Mouse (Mus musculus) MEL-GATA-1-ER (cell line): ENCODE data around the gene Tmem121b.
A peak's percentile ranks its signal among the peaks of the same experiment; 100 is the strongest.

Experiments
- DNase-seq: peaks from one replicate; pipeline ENCODE4 v3.0.0-alpha.2; 2012; ENCODE audit warnings: low read depth; ENCODE audit errors: extremely low read depth

The Tmem121b gene

DNA sequence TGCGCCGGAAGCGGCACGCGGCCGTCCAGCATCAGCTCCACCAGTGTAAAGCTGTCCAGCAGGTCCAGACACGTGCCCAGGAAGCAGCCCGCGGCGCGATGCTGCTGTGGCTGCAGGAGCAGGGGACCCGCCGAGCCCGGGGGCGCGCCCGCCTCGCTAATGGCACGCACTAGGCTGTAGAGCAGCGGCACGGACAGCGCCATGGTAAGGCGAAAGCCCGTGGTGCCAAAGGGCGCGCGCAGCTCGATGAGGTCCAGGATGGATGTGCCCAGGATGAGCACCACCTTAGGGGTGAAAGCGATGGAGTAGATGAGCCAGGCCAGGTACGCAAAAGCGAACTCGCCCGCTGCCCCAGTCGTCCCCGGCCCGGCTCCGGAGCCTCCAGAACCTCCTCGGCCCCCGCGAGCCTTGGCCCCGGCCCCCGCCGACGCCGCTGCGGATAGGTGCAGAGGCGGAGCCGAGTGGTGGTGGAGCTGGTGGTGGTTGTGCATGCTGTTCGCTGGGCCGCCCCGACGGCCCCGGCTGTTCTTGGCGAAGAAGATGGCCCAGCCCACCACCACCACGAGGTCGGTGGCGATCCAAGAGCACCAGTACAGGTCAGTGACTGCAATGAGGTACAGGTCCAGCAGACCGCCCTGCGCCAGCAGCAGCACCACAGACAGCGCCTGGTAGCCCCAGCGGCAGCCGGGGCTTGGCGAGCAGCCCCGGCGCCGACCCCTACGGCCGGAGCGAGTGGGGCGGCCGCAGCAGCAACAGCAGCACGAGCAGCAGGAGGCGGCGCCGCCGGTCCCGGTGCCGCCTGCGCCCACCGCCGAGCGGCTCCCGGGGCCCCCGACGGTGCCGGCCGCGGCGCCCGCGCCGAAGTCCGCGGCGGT is 871 bp downstream of the Tmem121b start:
- DNase-seq, result no peak

DNA sequence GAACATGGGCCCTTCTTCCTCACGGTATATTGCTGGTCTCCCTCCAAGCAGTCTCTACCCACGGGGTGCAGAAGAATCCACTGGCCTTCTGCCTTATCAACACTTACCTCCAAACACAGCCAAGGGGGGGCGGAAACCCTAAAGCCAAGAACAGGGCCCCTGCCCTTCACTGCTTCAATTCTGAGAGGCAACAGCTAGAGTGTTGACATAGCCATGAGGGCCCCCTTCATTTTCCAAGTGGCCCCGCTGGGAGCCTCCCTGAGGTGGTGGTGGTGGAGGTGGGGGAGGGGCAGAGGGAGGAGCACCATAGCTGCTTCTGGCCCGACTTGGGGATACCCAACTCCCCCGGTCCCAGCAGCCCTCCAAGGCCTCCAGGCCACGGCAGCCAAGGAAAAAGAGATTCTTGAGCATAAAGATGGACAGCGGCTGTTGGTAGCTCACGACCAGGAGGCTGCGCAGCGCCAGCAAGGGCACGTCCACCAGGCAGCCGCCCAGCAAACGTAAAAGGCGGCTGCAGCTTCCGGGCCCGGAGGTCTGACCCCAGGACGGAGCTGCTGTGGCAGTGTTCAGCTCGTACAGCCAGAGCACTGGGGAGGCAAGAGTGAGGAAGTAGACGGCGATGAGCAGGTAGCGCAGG is 1.6 kb downstream of the Tmem121b start:
- no peak for DNase-seq

DNA sequence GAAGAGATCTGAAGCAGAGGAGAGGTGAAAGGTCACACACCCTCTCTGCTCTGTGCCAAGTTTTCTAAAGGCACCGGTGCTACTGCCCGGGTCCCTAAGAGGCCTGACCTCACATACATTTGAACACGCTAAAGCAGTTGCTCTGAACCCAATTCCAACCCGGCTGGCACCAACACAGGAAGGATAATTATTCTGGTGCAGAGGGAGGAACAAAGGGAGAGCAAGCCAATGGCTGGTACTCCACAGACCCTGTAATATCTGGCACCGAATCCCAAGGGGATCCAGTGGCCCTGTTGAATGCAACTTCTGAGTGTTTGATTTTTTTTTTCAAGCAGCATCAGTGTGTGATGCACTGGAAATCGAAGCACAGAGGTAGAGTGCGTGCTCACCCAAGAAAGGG is 2.5 kb downstream of the Tmem121b start:
- no peak for DNase-seq

DNA sequence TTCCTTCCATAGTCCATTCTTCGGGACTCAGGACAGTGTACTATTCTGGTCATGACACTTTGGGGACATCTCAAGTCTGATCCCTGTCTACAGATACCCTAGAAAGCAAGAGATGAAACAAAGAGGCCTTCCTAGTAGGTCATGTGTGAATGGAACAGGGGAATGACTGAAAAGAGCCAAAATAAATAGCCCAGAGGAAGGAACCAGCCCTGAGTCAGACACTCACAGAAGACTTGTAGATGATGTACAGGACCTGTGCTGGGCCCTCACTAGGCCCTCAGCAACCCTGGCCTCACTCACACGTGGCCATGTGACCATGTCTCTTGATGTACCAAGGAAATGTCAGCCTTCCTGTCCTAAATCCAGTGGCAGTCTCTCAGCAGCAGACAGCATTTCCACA is 4.1 kb downstream of the Tmem121b start:
- DNase-seq, result no peak

DNA sequence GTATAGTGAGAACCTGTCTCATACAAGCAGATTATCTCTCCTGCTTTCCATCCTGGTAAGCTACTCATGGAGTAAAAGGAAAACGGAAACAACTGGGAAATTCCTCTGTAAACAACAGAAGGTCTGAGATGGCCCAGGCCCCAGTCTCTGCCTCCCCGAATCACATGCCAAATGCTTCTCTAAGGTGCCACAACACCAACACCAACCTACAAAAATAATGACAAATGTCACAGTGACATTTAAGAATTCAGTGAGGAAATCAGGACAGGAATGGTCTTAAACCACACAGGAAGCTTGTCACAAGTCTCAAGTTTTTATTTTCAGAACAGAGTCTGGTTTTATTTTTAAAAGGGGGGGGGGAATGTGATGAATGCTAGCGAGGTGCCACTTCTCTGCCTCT is 5.0 kb downstream of the Tmem121b start:
- no peak for DNase-seq

DNA sequence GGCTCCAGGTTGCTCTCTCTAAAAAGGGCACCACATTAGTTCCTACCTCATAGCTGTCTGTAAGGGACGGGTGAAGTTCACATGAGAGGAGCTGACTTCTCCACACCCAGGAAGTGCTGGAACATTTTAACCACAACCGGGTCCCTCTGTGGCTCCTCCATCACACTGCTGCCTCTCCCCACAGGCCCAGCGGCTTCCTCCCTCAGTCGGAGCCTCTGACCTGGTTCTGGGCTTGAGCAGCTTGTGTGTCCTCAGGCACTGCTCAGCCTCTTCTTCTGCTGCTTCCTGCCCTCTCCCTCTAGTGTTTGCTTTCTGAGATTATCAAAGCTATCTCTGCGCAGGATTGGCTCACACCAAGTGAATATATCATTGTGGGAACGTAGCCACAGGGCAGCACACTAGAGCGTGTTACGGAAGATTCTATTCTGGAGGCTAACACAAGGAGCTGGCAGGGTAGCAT is 7.5 kb downstream of the Tmem121b start:
- DNase-seq, result no peak

DNA sequence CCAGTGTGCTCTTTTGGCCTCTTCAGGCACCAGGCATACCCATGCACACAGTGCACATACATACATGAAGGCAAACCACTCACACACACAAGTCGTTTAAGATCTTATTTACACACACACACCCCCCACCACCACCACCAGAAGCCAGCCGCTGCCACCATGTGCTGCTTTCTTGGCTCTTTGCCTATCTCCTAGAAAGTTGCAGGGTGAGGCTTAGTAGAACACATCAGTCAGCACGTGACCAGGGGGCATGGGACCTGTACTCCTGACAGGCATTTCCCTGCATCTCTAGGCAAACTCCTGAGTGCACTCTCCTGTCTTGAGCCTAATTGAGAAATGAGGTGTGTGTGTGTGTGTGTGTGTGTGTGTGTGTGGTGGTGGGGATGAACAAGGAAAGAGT is 8.6 kb downstream of the Tmem121b start:
- peak; percentile 60 for DNase-seq

DNA sequence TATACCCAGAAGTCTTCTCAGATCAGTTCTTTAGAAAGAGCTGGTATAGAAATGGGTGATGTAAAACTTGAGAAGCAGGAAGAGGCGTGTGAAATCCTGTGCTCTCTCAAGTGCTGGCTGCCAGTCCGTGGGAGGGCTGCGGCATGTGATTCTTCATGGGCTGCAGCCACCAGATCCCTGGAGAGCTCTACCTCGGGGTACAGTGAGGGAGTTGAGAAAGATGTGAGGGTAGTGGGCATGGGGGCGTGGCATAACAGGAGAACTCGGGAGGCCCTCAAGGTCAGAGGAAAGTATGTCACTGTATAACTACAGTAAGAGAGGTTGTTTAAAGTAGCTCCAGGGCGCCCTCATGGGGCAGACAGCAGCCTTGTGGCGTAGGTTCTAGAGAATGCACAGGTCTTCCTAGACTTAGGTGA is 10.4 kb downstream of the Tmem121b start:
- DNase-seq, result no peak

DNA sequence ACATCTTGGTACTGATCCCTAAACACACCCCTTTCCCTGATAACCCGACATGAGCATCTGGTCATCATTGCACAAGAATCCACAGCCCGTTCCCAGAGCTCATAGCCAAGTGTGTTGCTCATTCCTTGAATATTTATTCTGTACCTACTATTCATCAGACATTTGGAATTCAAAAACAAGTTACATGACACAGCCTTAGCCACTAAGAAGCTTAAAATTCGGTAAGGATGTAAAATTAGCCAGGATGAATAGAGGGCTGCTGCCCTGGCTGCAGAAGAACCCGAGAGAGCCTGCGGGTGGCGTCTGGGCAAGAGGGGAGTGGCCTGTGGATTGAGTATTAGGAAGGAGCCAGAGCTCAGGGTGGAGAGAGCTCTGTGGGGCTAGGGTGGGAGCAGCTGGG is 10.9 kb downstream of the Tmem121b start:
- no peak for DNase-seq

DNA sequence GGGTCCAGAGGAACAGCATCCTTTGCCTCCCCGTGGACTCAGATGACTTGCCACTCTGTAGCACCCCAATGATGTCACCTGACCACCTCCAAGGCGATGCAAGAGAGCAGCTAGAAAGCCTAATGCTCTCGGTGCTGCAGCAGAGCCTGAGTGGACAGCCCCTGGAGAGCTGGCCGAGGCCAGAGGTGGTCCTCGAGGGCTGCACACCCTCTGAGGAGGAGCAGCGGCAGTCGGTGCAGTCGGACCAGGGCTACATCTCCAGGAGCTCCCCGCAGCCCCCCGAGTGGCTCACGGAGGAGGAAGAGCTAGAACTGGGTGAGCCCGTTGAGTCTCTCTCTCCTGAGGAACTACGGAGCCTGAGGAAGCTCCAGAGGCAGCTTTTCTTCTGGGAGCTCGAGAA is 11.6 kb downstream of the Tmem121b start:
- no peak for DNase-seq

DNA sequence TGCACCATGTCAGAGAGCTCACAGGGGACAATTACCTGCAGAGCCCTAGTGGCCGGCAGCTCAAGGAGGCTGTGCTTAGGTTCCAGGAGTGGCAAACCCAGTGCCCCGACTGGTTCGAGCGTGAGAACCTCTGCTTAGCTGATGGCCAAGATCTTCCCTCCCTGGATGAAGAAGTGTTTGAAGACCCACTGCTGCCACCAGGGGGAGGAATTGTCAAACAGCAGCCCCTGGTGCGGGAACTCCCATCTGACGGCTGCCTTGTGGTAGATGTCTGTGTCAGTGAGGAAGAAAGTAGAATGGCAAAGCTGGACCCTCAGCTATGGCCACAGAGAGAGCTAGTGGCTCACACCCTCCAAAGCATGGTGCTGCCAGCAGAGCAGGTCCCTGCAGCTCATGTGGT is 12.1 kb downstream of the Tmem121b start:
- DNase-seq, result no peak

DNA sequence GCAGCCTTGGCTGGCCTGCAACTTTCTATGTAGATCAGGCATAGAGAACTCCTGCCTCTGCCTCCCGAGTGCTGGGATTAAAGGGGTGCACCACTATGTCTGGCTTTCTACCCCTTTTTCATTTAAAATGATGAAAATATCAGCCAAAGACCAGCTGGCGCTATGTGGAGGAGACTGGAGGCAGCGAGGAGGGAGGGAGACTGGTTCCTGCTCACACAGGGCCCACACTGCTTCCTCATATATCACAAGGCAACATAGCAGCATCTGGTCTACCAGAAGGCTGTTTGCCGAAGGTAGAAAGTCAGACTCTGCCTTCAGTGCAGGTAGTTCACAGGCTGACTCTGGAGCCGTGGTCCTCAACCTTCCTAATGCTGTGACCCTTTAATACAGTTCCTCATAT is 13.2 kb downstream of the Tmem121b start:
- DNase-seq, result no peak

DNA sequence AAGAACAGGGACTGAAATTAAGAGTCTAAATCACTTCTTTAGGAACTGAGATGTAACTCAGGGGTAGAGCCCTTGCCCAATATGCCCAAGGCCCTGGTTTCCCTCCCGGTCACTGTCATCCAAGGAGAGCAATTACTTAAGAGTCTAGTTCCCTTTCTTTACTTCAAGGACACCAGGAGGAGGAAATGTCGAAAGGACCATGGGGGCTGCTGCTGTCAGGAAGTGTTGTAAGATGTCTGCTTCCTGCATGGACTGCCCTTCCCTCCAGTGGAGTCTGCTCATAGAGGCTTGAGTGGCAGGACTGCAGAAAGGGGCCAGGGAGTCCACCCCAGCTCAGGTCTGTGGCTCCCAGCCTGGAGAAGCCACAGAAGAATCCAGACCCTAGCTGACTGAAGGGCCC is 14.3 kb downstream of the Tmem121b start:
- DNase-seq, result no peak

DNA sequence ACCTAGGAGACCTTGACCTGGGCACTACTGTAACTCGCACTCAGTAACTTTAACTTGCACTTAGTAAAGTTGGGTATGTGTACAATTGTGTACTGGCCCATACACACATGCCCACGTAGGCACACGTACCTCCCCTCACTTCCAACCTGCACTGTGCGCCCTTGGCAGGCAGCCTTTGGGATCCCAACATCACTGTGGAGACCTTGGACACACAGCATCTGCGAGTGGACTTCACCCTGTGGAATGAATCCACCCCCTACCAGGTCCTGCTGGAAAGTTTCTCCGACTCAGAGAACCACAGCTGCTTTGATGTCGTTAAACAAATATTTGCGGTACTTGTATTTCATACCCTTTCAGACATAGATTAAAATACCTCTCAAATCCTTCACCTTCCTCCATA is 18.3 kb downstream of the Tmem121b start:
- DNase-seq, result no peak

DNA sequence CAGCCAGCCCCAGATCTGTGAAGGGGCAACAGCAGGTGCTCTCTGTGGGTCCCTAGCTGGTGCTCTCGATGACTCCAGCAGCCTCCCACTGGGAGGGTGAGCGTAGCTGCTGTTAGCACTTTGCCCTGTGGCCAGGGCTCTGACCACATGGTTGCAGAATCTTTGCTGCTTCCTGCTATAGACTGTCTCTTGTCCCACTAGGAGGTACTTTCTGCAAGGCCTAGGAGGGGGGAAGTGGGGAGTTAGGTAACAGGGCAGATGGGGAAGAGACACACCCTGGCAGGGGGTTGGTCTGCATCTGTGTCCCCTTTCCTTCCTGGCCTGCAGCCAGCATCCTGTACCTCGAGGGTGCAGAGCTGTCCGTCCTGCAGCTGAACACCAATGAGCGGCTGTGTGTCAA is 20.2 kb downstream of the Tmem121b start:
- DNase-seq, result no peak

DNA sequence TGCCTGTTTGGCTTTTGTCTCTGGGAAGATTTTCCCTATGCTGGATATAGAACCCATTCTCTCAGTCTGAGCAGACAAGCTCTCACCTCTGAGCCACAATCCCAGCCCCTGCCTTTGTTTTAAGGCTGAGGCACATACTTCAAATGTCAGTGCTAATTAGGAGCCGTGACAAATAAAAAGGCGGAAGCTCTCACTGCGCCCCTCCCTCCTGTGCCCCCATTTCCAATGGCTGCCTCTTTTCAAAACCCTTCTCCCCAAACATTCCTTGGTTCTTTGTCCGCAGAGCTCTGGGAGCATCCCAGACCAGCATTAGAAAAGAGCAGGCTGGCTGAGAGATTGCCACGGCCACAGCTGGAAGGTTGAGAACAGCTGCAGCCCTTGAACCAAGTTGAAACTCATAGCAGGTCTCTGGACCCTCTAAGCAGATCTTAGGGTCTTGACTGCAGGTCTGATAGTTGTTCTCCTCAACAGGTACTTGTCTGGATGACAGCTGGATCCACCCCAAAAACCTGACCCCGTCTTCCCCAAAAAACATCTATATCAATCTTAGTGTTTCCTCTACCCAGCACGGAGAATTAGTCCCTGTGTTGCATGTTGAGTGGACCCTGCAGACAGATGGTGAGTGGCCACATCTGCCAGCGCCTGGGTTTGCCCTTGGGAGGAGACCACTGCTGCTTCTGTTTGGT is 21.0 kb downstream of the Tmem121b start:
- no peak for DNase-seq

DNA sequence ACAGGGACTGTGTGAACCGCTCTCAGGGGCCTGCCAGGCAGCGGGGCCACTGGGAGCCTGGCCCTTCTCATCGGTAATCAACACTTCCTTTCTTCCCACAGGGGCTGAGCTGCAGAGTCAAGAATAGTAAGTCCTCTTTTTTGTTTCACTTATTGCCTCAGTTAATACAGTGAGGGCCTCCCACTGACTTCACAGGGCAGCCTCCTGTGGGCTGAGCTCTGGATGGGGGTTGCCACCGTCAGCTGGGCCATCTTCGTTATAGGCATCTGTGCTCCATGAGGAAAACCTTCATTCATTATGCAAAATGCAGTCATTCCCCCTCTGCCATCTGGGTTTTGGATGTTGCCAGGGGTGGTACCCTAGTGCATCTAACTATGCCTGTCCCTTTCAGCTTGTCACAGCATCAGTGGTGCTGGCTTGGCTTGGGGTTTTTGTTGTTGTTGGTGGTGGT is 21.6 kb downstream of the Tmem121b start:
- no peak for DNase-seq

DNA sequence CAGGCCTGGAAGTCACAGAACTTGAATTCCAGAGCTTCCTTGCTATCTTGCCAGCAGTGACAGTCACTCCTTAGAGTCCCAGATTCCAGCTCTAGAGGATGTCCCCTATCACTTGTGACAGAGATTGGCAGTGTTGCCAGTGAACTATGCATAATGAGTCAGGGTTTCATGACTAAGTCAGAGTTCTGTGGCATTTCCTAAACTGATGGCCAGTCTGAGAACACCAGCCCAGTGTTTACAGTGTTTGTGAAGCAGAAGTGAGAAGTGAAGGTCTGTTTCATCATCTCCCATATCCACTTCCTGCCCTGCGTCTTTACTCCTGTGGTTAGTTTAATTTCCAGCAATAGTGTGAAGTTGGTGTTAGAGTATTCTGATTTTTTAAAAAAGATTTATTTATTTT is 22.9 kb downstream of the Tmem121b start:
- no peak for DNase-seq

DNA sequence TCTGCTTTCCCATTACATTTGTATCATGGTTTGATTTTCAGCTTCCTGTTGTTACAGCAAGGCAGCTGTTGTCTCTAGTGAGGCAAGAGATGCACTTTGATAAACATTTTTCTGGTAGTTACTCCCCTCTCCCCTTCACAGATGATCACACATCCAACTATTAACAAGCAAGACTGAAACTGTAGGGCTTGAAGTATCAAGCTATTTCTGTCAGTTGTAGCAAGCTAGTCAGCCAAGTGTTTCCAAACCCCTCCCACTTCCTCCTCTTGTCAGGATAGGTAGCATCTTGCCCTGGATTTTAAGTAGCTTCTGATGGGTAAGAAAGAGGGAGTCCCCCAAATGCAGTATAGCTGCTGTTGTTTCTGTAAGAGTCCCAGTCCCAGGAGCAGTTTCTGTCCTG is 23.8 kb downstream of the Tmem121b start:
- DNase-seq, result no peak

DNA sequence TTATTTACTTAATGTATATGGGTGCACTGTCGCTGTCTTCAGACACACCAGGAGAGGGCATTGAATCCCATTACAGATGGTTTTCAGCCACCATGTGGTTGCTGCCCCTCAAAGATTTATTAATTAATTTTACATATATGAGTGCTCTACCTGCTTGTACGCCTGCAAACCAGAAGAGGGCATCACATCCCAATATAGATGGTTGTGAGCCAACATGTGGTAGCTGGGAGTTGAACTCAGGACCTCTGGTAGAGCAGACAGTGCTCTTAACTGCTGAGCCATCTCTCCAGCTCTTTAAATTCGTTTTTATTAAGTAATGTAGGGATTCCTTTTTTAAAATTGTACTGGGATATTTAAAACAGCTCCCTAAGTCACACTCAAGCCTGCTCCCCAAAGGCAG is 24.3 kb downstream of the Tmem121b start:
- no peak for DNase-seq

DNA sequence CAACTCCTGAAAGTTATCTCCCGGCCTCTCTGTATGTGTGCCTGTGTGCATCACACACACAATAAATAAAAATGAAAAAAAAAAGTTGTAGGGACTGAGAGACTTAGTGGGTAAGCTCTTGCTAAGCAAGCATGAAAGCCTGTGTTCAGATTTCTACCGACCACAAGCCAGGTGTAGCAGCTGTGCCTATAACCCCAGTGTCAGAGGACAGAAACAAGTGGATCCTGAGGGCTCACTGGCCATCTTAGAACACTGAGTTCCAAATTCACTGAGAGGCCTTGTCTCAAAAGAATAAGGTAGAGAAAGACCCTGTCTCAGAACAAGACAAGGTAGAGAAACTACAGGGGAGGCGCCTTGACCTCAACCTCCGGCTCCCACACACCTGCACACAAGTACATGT is 25.3 kb downstream of the Tmem121b start:
- no peak for DNase-seq

DNA sequence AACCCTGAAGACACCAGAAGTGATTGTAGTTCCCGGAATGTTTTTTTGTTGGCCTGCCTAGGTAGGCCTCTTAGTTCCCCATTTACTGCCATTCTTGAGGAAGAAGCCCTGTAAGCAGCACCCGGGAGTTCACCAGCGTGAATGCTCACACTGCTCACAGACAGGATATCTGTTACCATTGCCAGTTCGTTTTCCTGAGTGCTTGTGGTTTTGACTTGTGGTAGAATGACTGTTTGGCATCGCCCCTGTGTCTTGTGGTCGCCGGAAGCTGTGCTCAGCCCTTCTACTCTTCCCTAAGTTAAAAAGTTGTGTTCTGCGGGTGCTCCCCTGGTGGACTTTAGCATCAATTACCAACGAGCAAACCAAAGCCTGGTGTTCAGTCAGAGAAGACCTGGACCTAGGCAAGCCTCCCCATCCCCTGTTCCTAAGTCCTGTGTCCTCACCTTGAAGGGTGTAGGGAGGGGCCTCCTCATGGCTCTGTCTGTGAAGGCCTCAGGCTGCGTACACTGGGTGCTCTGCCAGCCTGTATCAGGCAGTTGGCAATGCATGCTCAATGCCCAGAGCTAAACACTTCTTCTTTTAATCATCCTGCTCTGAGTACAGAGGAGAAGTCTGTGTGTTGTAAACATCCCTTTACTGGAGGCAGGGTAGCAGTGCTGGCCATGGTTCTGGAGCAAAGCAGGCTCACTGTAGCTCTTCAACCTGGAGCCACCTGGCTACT is 26.8 kb downstream of the Tmem121b start:
- peak; percentile 90 for DNase-seq
